Mouse (Mus musculus): Measurements from ENCODE around the gene Lztr1.
"Not testable (repeated sequence)": the region's sequence is repeated elsewhere in the genome, so short reads cannot be mapped to it uniquely, and the experiment has no call there.

Lztr1 gene

DNA sequence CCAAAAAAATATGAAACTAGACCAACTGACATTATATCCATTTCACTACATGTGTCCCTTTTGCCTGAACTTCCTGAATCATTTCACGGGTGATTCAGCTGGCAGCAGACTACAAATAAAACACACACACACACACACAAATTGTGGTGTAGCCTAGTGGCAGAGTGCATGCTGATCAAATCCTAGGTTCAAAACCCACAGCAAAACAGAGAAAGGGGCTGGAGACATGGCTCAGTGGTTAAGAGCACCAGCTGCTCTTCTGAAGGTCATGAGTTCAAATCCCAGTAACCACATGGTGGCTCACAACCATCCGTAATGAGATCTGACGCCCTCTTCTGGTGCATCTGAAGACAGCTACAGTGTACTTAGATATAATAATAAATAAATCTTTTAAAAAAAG is 457 bp upstream of the Lztr1 start:
- DNase-seq: not testable (repeated sequence)

DNA sequence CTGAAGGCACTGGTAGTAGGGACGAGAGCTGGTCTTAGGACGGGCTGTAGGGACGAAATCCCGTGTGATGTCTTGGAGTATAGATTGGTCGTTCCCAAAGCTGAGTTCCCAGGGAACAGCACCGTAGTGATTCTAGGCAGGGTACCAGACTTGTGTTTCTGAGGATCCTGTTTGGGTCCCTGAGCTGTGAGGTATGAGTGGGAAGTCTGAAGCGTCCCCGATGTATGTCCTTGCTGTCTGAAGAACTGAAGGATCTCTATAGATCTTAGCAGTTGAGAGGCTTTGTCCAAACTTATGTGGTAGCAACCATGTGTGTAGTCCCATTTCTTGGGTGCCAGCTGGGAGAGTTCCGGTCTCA is 731 bp downstream of the Lztr1 start:
- DNase-seq: no peak

DNA sequence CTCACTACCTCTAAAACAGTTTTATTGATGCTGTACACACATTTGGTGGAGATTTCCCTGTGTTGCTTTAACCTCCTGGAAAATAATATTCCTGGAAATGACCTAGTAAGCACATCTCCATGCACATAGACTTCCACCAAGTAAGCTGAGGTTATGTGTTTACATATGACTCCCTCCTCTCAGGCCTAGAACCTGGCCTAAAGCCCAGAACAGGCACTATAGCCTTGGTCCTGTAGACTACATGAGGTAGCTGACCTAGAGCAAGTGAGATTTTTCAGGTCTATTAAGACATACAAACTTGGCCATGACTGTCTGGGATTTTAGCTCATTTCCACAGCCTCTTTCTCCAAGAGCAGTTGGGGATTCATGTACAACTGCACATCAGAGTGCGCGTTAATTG is 1.7 kb downstream of the Lztr1 start:
- no peak for DNase-seq

DNA sequence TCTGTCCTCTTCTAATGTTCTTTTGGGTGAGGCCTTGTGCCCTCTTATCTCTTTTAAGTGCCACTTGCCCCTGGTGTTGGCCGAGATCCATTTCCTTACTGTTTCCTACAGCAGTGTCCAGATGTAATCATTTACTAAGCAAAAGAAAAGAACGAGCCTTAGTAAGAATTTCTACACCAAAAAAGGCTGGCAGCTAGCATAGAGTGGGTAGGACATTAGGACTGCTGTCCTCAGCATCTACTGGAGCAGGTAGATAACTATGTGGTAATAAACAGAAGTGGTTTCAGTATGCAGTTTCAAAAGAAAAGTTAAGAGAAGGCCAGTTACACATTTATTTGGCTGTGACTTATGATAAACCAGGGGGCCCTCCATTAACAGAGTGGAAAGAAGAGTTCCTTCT is 2.2 kb downstream of the Lztr1 start:
- DNase-seq: no peak

DNA sequence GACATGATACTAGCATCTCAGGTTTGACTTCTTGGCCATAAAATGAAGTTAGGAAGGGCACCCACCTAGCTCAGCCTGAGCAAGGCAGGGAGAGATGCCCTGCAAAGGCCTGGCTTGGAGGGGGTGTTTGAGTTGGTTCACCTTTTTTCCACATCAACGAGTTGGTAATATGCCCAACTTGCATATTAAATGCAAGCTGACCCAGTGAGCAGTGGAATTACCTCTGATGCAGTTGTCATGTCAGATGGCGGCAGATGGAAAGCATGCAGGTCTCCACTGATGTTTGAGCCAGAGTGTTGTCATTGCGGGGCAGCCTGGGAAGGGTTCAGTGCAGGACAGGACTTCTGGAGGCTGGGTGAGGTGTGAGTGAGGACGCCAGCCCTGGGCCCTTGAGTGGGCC is 2.9 kb downstream of the Lztr1 start:
- DNase-seq: no peak

DNA sequence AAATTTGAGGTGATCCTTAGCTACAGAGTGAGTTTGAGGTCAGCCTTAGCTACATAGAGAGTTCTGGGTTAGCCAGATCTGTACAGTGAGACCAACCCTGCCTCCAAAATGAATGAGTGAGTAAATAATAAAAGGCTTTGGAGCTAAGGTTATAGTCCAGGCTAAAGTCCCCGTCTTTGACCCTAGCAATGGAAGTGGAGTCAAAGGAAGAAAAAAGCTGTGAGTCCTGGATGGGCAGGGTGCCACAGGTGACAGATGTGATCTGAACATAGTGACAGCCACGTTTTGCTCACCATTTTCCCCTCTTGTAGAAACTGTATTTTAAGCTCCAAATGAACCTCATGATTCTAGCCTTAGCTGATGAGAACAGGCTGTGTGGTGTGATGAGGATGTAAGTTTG is 10.4 kb downstream of the Lztr1 start:
- DNase-seq: no peak

DNA sequence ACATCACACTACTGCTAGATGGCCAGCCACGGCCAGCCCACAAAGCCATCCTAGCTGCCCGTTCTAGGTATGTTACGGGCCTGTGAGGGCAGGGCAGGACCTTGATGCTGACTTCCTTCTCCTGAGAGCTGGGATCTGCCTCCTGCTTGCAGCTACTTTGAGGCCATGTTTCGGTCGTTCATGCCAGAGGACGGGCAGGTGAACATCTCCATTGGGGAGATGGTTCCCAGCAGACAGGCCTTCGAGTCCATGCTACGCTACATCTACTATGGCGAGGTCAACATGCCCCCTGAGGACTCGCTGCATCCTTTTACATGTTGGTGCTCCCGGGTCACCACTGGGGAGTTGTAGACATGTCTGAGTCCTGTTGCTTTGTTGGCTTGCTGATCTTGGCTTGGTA is 15.7 kb downstream of the Lztr1 start:
- peak; percentile 9 for DNase-seq

DNA sequence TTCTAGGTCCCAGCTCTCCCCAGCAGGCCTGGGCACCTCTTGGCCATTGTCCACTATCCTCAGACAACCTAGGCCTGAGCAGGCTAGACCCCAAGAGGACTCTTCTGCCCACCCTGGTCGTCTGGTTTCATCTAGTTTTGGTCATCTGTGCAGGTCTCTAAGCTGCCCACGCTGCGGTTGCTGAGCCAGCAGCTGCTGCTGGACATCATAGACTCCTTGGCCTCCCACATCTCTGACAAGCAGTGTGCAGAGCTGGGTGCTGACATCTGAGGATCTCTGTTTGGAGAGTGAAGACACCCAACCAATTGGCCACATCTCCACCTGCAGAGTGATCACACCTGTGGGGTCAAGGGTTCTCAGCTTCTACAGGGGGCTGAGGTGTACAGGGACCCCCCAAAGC is 17.0 kb downstream of the Lztr1 start:
- DNase-seq: peak; percentile 10

DNA sequence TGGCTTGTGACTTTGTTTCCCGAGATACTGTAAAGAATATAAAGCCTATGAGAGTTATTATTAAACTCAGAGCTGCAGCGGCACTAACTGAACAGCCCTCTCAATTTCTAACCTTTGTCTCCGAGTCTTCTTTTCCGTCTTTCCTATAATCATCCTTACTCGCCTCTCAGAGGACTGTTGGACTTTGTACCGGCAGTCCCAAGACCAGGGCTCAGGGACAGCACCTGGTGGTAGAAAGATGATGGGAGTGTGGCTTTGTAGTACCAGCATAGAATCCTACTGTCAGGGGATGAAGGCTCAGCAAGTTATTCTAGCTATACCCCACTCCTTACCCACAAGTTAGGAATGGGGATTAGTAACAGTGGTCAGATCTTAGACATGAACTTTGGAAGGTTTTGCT is 17.7 kb downstream of the Lztr1 start:
- DNase-seq: no peak

DNA sequence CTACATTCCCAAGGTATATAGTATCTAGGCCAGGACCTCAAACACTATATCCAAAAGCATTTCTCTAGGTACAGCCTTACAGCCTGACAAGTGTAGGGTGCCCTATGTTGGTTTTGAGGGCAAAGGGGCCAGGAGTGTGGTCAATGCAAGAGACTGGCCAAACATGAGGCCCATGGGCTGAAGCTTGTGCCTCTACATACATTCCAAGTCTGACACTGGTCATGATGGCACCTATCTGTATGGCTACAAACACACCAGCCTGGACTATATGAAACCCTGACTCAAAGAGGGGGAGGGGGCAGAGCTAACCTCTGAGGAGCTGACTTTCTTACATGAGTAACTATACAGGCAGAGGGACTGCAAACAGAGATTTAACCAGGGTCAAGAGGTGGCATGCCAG is 19.1 kb downstream of the Lztr1 start:
- DNase-seq: peak; percentile 4

DNA sequence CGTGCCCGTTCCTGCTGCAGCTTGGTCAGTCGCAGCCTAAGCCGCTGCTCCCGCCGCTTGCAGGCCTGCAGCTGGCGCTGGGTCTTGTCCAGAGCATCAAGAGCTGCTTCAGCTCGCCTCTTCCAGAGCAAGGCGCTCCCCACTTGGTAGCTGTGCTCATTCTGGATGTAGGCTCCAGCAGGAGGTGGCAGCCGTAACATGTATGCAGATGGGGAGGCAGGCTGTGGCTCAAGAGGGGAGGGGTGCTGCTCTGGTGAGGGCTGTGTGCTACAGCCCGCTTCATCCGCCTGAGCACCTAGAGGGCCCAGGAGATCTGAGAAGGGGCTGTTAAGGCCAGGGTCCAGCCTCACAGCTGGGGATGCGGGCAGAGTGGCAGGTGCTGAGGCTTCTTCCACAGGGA is 19.8 kb downstream of the Lztr1 start:
- peak; percentile 28 for DNase-seq

DNA sequence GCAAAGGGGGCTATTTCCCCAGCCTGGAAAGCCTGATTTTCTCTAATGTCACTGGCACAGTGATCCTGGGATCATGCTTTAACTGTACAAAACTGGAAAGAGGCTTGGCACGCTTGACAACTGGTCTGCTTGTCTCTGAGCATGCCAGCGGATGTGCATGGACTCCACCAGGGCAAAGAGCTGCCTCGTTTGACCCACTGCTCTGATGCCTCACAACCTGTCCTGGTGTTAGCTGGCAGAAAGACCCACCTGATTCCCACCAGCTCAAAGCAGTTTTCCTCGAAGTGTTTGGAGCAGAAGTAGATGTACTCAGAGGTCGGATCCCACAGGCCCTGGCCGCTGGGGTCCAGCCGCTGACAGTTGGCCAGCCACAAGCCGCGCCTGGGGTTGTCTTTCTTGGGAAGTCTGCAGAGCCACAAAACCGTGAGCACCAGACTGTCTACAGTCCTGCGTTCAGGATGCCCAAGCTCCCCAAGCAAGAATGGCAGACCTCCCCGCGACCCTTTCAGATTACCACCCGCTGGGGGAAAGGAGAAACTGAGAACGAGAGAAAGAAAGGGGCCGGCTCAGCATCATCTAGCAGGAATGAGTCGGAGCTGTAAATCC is 21.6 kb downstream of the Lztr1 start:
- no peak for DNase-seq

DNA sequence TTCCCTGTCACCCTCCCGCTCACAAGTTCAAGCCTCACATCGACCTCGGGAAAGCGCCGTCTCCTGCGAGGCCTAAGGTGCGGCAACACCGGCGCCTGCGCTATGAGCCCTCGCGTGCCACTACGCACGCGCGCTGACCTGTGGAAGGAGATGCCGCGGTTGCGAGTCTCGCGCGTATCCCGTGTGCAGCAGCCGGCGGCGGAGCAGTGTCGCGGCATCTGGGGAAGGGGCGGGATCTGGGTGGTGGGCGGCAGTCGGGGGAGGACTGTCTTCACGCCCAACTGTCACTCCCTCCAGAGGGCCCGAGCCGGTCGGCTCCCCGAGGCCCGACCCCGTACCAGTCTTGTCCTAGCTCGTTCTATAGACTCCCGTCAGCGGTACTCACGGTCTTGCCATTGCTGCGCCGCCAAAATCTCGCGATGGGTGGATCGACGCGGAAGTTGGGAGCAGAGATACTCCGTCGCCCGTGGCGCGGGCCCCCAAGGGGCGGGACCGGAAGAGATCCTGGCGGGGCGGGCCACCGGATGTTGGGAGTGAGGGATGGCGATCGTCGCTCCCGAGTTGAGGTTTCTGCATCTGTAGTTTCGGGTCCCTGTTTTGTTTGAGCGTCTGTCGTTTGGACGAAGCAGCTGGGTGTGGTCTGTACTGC is 22.3 kb downstream of the Lztr1 start, which contains the start of gene Thap7:
Thap7 (minus strand) TSS at position 497 of the 649 bp plus-strand sequence.
- DNase-seq: peak; percentile 94

DNA sequence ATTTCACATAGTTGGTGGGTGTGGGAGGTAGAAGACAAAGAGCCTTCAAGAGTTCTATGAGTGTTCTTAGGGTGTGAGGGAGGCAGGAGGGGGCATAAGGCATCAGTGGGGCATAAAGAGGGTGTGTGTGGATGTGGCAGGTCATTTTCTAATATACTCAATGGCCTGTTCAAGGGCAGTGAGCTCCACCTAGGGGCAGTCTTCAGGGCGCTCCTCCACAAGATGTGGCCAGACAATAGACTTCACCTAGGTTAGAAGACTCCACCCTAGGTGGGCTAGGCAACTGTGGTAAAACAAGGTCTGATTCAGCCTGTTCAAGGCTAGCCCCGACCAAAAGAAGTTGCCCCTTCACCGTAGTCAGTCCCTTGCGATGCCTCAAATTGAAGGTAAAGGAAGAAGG is 23.8 kb downstream of the Lztr1 start:
- DNase-seq: no peak

DNA sequence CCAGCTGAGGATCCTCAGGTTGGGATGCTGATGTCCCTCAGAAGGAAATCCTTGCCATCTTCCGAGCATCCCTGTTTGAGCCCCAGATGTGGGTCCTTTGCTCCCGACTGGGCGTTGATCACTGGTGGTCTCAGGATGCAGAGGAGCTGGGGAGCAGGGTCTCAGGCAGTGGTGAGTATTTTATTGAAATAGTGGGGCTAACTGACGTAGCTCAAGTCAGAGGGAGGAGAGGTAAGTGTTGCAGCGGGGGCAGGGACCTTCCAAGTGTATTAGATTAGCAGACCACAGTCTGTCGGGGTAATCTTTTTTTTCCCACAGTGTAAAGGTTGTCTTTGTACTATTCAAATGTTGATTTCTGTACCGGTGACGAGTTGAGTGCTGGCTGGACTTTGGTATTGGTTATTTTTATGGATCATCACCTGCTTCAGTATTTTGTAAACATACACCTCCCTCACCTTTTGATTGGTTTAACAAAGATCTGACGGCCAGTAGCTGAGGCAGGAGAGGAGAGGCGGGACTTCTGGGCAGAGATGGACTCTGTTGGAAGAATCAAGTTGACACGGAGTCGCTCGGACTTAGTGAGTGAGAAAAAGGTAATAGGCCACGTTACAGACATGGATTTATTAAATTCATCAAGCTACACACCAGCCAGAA is 24.3 kb downstream of the Lztr1 start:
- no peak for DNase-seq

DNA sequence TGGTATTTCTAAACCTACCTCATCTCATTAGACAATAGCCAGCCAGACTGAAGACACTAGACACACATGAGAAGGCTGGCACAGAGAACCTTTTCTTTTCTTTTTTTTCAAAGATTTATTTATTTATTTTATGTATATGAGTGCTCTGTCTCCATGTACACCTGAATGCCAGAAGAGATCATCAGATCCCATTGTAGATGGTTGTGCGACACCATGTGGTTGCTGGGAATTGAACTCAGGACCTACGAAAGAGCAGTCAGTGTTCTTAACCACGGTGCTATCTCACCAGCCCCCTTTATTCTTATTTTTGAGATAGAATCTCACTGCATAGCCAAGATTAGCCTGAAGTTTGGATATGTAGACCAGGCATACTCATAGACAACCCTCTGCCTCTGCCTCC is 28.1 kb downstream of the Lztr1 start:
- DNase-seq: no peak

DNA sequence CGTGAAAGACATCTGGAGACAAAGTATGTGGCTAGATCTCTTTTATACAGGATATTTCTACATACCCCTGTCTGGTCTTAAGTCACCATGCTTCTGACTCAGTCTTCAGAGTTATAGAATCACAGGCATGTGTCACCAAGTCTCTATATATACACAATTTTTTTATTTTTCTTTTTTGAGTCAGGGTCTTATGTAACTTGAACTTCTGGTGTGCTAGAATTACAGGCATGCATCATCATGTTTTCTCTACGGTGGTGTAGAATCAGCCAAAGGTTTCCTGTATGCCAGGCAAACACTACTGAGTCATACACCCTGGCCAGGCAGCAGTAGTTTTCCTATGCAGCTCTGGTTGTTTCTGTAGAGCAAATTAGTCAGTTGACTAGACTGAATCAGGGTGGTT is 34.1 kb downstream of the Lztr1 start:
- DNase-seq: no peak

DNA sequence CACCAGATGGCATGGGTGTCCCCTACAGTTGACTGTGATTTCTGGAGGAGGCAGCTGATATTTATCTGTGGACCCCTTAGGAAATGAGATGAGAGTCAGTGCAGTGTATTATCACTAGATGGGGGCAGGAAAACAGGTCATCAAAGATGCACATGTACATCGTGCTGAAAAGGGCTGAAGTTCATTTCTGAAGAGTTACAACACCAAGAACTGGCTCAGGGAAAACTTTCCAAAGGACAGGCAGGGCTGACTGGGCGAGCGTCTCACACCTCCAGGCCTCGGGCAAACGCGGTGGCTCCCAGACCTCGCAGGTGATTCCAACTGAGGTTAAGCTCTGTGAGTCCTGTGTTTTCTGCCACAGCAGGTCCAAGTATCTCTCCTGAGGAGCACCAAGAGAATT is 44.3 kb downstream of the Lztr1 start:
- no peak for DNase-seq

DNA sequence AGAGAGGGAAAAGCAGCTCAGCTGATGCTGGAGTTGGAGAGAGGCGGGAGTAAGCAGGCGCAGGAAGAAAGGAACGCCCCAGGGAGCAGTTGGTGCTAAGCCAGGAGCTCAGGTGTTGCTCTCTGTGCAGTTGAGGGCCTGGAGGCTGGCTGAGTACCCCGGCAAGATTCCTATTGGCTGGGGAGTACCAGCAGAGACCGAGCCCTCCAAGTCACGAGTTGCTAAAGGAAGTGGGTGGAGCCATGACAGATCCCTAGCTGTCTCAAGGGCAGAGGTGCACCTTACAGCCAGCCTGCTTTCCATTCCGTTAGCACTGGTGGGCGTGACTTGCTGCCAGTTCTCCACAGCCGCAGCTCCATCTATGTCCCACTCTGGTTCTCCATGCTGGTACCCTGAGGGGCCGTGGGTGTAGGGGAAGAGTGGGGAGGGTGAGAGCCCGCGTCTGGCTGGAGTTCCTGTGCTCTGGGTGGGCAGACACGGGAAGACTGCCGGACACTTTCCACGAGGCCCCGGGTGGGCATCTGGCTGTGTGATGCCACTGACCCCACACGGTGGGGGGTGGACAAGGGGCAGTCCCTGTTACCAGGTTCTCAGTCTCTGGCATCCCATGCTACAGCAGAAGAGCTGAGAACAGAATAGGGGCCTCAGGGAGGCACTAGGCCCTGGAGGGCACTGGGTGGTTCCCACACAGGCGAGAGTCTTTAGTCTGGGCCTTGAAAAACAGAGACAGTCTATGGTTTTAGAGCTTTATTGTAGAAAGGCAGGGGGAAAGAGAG is 45.6 kb downstream of the Lztr1 start:
- DNase-seq: no peak

DNA sequence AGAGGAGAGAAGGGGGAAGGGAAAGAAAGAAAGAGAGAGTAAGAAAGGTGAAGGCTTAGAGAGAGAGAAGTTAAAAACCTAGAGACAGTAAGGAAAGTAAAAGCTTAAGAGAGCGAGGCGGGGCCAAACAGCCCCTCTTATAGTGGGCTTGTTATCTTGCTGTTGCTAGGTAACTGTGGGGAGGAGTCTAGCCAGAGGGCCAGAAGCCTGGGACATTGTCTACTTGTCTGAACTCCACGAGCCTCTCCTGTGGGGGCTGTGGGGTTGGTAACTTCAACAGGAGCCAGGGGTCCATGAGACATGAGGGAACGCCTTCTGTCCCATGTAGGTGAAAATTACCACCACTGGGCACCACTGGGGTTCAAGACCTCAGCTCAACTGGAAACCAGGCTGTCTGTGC is 46.2 kb downstream of the Lztr1 start:
- DNase-seq: not testable (repeated sequence)

DNA sequence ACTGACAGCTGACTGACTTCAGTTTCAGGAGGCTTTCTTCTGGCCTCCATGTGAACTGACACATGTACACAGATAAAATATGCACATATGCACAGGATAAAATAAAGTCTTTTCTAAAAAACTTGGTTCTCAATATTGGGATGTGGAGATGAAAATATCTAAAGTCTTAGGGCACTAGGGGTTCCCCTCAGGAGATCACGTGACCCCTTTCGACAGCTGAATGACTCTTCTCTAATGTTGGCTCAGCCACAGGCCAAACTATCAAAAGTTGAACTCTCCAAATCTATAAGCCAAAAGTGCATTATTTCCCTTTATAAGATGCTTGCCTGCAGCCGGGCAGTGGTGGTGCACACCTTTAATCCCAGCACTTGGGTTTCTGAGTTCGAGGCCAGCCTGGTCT is 47.7 kb downstream of the Lztr1 start:
- no peak for DNase-seq

DNA sequence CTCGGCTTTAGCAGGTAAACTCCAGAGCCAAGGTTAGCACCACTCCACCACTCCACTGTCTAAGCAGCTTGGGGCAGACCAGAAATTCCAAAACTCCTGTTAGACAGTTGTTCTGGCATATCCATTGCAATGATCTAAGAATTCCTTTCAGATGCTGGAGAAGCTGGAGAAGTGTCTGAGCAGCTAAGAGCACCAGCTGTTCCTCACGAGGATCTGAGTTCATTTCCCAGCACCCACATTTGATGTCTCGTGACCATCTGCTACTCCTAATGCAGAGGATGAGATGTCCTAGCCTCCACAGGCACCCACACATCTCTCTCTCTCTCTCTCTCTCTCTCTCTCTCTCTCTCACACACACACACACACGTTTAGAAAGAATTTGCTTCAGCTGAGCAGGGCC is 48.4 kb downstream of the Lztr1 start:
- DNase-seq: no peak

DNA sequence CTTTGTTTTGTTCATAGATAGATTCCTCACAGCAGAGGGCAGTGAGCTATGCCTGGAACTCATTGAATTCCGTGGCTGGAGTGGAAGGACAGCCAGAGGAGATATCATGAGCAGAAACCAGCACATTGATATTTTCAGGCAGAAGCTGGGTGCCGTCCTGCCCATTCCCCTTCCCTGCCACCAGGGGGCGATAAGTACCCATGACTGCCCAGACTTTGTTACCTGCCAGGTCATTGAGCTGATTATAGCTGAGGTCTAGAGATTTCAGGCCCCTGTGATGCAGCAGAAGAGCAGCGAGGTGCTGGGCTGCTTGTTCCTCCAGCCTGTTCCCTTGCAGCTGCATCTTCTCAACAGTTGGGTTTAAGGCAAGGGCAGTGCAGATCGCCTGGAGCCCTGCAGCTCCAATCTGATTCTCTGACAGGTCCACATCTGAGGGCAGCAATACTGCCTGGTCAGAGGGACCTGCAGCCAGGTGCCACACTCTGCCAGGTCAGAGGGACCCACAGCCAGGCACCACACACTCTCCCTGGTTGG is 49.5 kb downstream of the Lztr1 start:
- DNase-seq: peak; percentile 60

DNA sequence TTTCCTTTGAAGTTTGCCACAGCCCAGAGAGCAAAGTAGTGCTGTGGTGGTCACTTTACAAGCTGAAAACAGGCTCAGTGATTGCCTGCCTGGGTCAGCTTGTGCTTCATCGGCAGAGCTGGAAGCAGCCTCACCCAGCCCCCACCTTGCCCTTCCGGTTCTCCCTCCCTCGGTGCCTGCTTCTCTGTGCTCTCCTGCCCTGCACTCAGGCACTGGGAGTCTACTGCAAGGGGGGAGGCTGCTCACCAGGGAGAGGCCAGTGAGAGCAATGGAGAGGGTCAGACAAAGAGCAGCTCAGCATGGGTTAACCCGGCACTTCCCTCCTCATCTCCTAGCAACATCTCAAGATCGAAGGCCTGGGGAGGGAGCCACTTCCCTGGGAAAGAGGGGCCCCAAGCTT is 50.3 kb downstream of the Lztr1 start:
- no peak for DNase-seq
